ENCODE assay signal across 8 mouse cellular contexts in genomic region chr5:72203028-72203733, GRCm38 (mm10). TPM values are rescaled to one million over a fixed set of nuclear protein-coding genes. Genes with fewer than 3 reads are reported as not detected.
DNase-seq lines count a peak whose midpoint lies in the region; ATAC-seq and TF ChIP-seq lines count a peak whose summit lies in the region.

No protein-coding gene starts in this region.

- peak; percentile 98 for ATAC-seq in forebrain, embryonic 15.5 days (replicated peaks)
- ATAC-seq in neutrophil, adult 5-6 weeks (ENCODE audit: extremely low read depth, insufficient number of reproducible peaks, low FRiP score, poor library complexity, severe bottlenecking) = peak; percentile 93

- in situ Hi-C loops in ES-E14 (cut with MboI; ENCODE audit: low sequenced_read_pairs in 2 of 2, unreplicated experiment in 2 of 2) = no loop called here

- intact Hi-C loops in heart, postnatal 25 days (cut with DNase I) = no loop called here

- H3K9ac ChIP-seq in ES-E14 (ENCODE audit: insufficient read depth, low read depth, low read length, poor library complexity, severe bottlenecking) = peak overlapping the region; percentile 64
- H3K9ac ChIP-seq in forebrain, embryonic 15.5 days (replicated peaks) = peak overlapping the region; percentile 39

- H3K4me1 ChIP-seq in ES-E14 (ENCODE audit: control insufficient read depth in 2 of 2, insufficient read depth in 2 of 2, low read length in 2 of 2, poor library complexity in 1 of 2) = peaks cover 4 to 12% of the 10 kb centered on the region in 2 experiments; a peak in 2 of 4 replicates
- peaks cover 18% of the 10 kb centered on the region for H3K4me1 ChIP-seq in forebrain, embryonic 15.5 days
- peaks cover 25% of the 10 kb centered on the region for H3K4me1 ChIP-seq in lung, adult 2 months (ENCODE audit: control insufficient read depth, insufficient read depth, low read length)

- H3K27me3 ChIP-seq in forebrain, embryonic 15.5 days = no peaks in the 10 kb centered on the region

- peak; percentile 99 for TF ChIP-seq POLR2A in lung, adult 2 months (IDR thresholded peaks at IDR 0.05; ENCODE audit: borderline replicate concordance, extremely low read depth, low read depth, low read length)

- peak overlapping the region; percentile 74 to 81 for H3K4me3 ChIP-seq in ES-E14 (ENCODE audit: insufficient read depth in 1 of 2, low read depth in 1 of 2, low read length in 2 of 2, poor library complexity in 1 of 2, severe bottlenecking in 1 of 2)
- peak overlapping the region; percentile 50 for H3K4me3 ChIP-seq in forebrain, embryonic 15.5 days
- H3K4me3 ChIP-seq in lung, adult 2 months (replicated peaks; ENCODE audit: extremely low read depth, low read depth, low read length) = peak overlapping the region; percentile 65

- no peak for TF ChIP-seq CTCF in lung, adult 2 months (IDR thresholded peaks at IDR 0.05; ENCODE audit: insufficient read depth, low read length)

- WGBS in forebrain, embryonic 15.5 days = under 1% methylated on average over 32 of the region's 32 CpGs
- WGBS in lung, adult 2 months = under 1% methylated on average over 32 of the region's 32 CpGs

- peak overlapping the region; percentile 56 for H3K27ac ChIP-seq in ES-E14 (ENCODE audit: insufficient read depth, low read depth, low read length, poor library complexity, severe bottlenecking)
- H3K27ac ChIP-seq in forebrain, embryonic 15.5 days (replicated peaks) = peak overlapping the region; percentile 2; the same call in 1 of the 2 replicates

- peak; percentile 93 for DNase-seq in ES-E14 (ENCODE audit: low read depth, low spot score)
- DNase-seq in cerebellum, adult 11-12 months = peak; percentile 44
- DNase-seq in heart, postnatal 25 days (ENCODE audit: low spot score) = peak; percentile 91
- peak; percentile 75 to 79 for DNase-seq in layer of hippocampus, adult 18-20 months (ENCODE audit: low spot score in 2 of 2)
- DNase-seq in lung, adult 2 months = peak; percentile 95
- DNase-seq in thymus, adult 18-20 months = peak; percentile 84 to 85

- H3K36me3 ChIP-seq in ES-E14 (ENCODE audit: control insufficient read depth, insufficient read depth, low read length, poor library complexity, severe bottlenecking) = no peaks in the 10 kb centered on the region
- no peaks in the 10 kb centered on the region for H3K36me3 ChIP-seq in forebrain, embryonic 15.5 days

- peak overlapping the region; percentile 66 for H3K4me2 ChIP-seq in forebrain, embryonic 15.5 days (replicated peaks)

- H3K9me3 ChIP-seq in ES-E14 (ENCODE audit: control insufficient read depth, insufficient read depth, low read depth, low read length) = no peaks in the 10 kb centered on the region
- no peaks in the 10 kb centered on the region for H3K9me3 ChIP-seq in forebrain, embryonic 15.5 days

TF ChIP-seq in ES-E14, 5 proteins besides CTCF, POLR2A, EP300 and RAD21:
- TF ChIP-seq MAFK (IDR thresholded peaks at IDR 0.05; ENCODE audit: insufficient read depth, low read depth, low read length) (no peak), ZC3H11A (IDR thresholded peaks at IDR 0.05; ENCODE audit: borderline replicate concordance, low read depth, low read length) (no peak), HCFC1 (IDR thresholded peaks at IDR 0.05; ENCODE audit: borderline replicate concordance, insufficient read depth, low read length) (no peak), CHD2 (IDR thresholded peaks at IDR 0.05; ENCODE audit: low read depth, low read length) (no peak), ZNF384 (IDR thresholded peaks at IDR 0.05; ENCODE audit: low read depth, low read length) (no peak)
TF ChIP-seq in ES-E14: peak in this region for 0.

RNA-seq across cellular contexts. Expression of gene Commd8, which starts 35.2 kb away (rescaled TPM):
- 32.2 and 52.2 TPM in 2 replicates for total RNA-seq in ES-E14 (2012; rRNA removed)
- 145 and 146 TPM in 2 replicates for polyA plus RNA-seq in forebrain, embryonic 15.5 days (2015; fragmentation: Nextera tagmentation; extraction: Ambion mirVana)
- total RNA-seq in heart, postnatal 25 days (2021) = 10 to 100 TPM; 42.0 to 43.7 TPM
- 100 to 1,000 TPM; 106 to 108 TPM for total RNA-seq in layer of hippocampus, adult 18-20 months (2021)
- polyA plus RNA-seq in lung, adult 2 months (2012; rRNA removed) = 3.8 and 7.2 TPM in 2 replicates
- 71.8 and 82.5 TPM in 2 replicates for total RNA-seq in neutrophil, adult 5-6 weeks (2017)

Comparison
In these comparisons a context has a peak if more than half of its experiments do, and no peak if none do; other contexts are left out.
1. Peak in every context shown above with its lines: DNase-seq, ATAC-seq, H3K4me3 ChIP-seq and H3K27ac ChIP-seq.
2. DNase-seq: peak in every context shown above with its lines; median percentile 95 in lung, adult 2 months; 93 in ES-E14; 91 in heart, postnatal 25 days; 84 in thymus, adult 18-20 months; 77 in layer of hippocampus, adult 18-20 months; 44 in cerebellum, adult 11-12 months.